Comparison of ENCODE assay signal across 16 mouse cellular contexts in genomic region chr8:113581704-113582103, GRCm38 (mm10). TPM values are rescaled to one million over a fixed set of nuclear protein-coding genes. Genes with fewer than 3 reads are reported as not detected.
A peak's percentile ranks its signal among the peaks of the same experiment; 100 is the strongest.
DNase-seq lines count a peak whose midpoint lies in the region; ATAC-seq and TF ChIP-seq lines count a peak whose summit lies in the region.
"Had no signal": no experiment of that assay in that cellular context is flagged by ENCODE, and none has a peak within 500 bp of the region (broad histone marks: within the 10 kb centered on the region; RNA-seq: fewer than 3 reads in every experiment).

No protein-coding gene starts in this region.

- H3K4me3 ChIP-seq in kidney, embryonic 14.5 days (ENCODE audit: low read length) = no peak overlapping the region
- no peak overlapping the region for H3K4me3 ChIP-seq in midbrain, embryonic 12.5 days
- H3K4me3 ChIP-seq in midbrain, embryonic 13.5 days (replicated peaks) = no peak overlapping the region
- H3K4me3 ChIP-seq in embryonic facial prominence, embryonic 11.5 days (ENCODE audit: low read depth, low read length) = no peak overlapping the region
- H3K4me3 ChIP-seq in limb, embryonic 14.5 days (replicated peaks; ENCODE audit: low read length) = no peak overlapping the region
- H3K4me3 ChIP-seq: heart, adult 2 months; neural tube, embryonic 12.5 days had no signal

- H3K36me3 ChIP-seq in kidney, embryonic 14.5 days (ENCODE audit: control insufficient read depth, insufficient read depth, low read length) = no peaks in the 10 kb centered on the region
- H3K36me3 ChIP-seq in midbrain, embryonic 12.5 days = no peaks in the 10 kb centered on the region
- H3K36me3 ChIP-seq in midbrain, embryonic 13.5 days = no peaks in the 10 kb centered on the region
- no peaks in the 10 kb centered on the region for H3K36me3 ChIP-seq in embryonic facial prominence, embryonic 11.5 days (replicated peaks; ENCODE audit: control insufficient read depth, insufficient read depth, low read depth, low read length)
- H3K36me3 ChIP-seq in limb, embryonic 14.5 days (ENCODE audit: control insufficient read depth, insufficient read depth, low read length) = no peaks in the 10 kb centered on the region
- H3K36me3 ChIP-seq: neural tube, embryonic 12.5 days had no signal

- no peaks in the 10 kb centered on the region for H3K27me3 ChIP-seq in kidney, embryonic 14.5 days (ENCODE audit: control insufficient read depth, insufficient read depth, low read length)
- peaks cover 10% of the 10 kb centered on the region; the same call in 1 of the 2 replicates for H3K27me3 ChIP-seq in midbrain, embryonic 12.5 days
- H3K27me3 ChIP-seq in midbrain, embryonic 13.5 days = no peaks in the 10 kb centered on the region
- no peaks in the 10 kb centered on the region for H3K27me3 ChIP-seq in embryonic facial prominence, embryonic 11.5 days (ENCODE audit: control insufficient read depth, insufficient read depth, low read length)
- no peaks in the 10 kb centered on the region for H3K27me3 ChIP-seq in limb, embryonic 14.5 days (ENCODE audit: control insufficient read depth, insufficient read depth, low read length)
- H3K27me3 ChIP-seq: CH12.LX; neural tube, embryonic 12.5 days had no signal

- no peaks in the 10 kb centered on the region for H3K9me3 ChIP-seq in kidney, embryonic 14.5 days (ENCODE audit: control insufficient read depth, low read length)
- no peaks in the 10 kb centered on the region for H3K9me3 ChIP-seq in midbrain, embryonic 12.5 days
- H3K9me3 ChIP-seq in midbrain, embryonic 13.5 days = no peaks in the 10 kb centered on the region
- no peaks in the 10 kb centered on the region for H3K9me3 ChIP-seq in embryonic facial prominence, embryonic 11.5 days (replicated peaks; ENCODE audit: control insufficient read depth, low read length)
- no peaks in the 10 kb centered on the region for H3K9me3 ChIP-seq in limb, embryonic 14.5 days (ENCODE audit: control insufficient read depth, low read length)
- H3K9me3 ChIP-seq: neural tube, embryonic 12.5 days had no signal

- H3K9ac ChIP-seq in kidney, embryonic 14.5 days (ENCODE audit: low read depth, low read length) = no peak overlapping the region
- no peak overlapping the region for H3K9ac ChIP-seq in midbrain, embryonic 12.5 days (replicated peaks)
- no peak overlapping the region for H3K9ac ChIP-seq in midbrain, embryonic 13.5 days (replicated peaks)
- H3K9ac ChIP-seq in embryonic facial prominence, embryonic 11.5 days (replicated peaks; ENCODE audit: low read length) = no peak overlapping the region
- no peak overlapping the region for H3K9ac ChIP-seq in limb, embryonic 14.5 days (ENCODE audit: low read depth, low read length, severe bottlenecking)
- H3K9ac ChIP-seq: neural tube, embryonic 12.5 days had no signal

- peak; percentile 56; the same call in 1 of the 2 replicates for ATAC-seq in kidney, embryonic 14.5 days (ENCODE audit: low FRiP score, low TSS enrichment)
- 0 out of 2 replicates have a peak, but pooled peaks have one; percentile 30 for ATAC-seq in midbrain, embryonic 12.5 days (ENCODE audit: low FRiP score, low read depth)
- ATAC-seq in midbrain, embryonic 13.5 days = no peak
- peak; percentile 63; the same call in 1 of the 2 replicates for ATAC-seq in embryonic facial prominence, embryonic 11.5 days (replicated peaks; ENCODE audit: insufficient number of reproducible peaks, low FRiP score, low TSS enrichment, low read depth)
- 0 out of 2 replicates have a peak, but pooled peaks have one; percentile 26 for ATAC-seq in limb, embryonic 14.5 days (ENCODE audit: low FRiP score, low read depth)

- no peak overlapping the region for H3K27ac ChIP-seq in kidney, embryonic 14.5 days (ENCODE audit: low read depth, low read length)
- no peak overlapping the region for H3K27ac ChIP-seq in midbrain, embryonic 12.5 days (replicated peaks)
- no peak overlapping the region for H3K27ac ChIP-seq in midbrain, embryonic 13.5 days
- H3K27ac ChIP-seq in embryonic facial prominence, embryonic 11.5 days (replicated peaks; ENCODE audit: low read depth, low read length) = no peak overlapping the region
- no peak overlapping the region for H3K27ac ChIP-seq in limb, embryonic 14.5 days (replicated peaks; ENCODE audit: low read depth, low read length)
- H3K27ac ChIP-seq: heart, adult 2 months; neural tube, embryonic 12.5 days had no signal

- TF ChIP-seq POLR2A in limb, embryonic 14.5 days (IDR thresholded peaks at IDR 0.05; ENCODE audit: borderline replicate concordance, extremely low read depth, insufficient read depth, insufficient read length) = no peak

- H3K4me2 ChIP-seq in kidney, embryonic 14.5 days (replicated peaks; ENCODE audit: low read depth, low read length) = no peak overlapping the region
- H3K4me2 ChIP-seq in midbrain, embryonic 12.5 days (replicated peaks) = no peak overlapping the region
- no peak overlapping the region for H3K4me2 ChIP-seq in midbrain, embryonic 13.5 days (replicated peaks)
- H3K4me2 ChIP-seq in embryonic facial prominence, embryonic 11.5 days (ENCODE audit: low read depth, low read length) = no peak overlapping the region
- H3K4me2 ChIP-seq in limb, embryonic 14.5 days (replicated peaks; ENCODE audit: low read depth, low read length, severe bottlenecking) = no peak overlapping the region
- H3K4me2 ChIP-seq: neural tube, embryonic 12.5 days had no signal

- 9% methylated on average over 12 of the region's 12 CpGs for WGBS in kidney, embryonic 14.5 days
- 33% methylated on average over 12 of the region's 12 CpGs for WGBS in midbrain, embryonic 12.5 days
- WGBS in midbrain, embryonic 13.5 days = 36% methylated on average over 12 of the region's 12 CpGs
- 11% methylated on average over 12 of the region's 12 CpGs for WGBS in embryonic facial prominence, embryonic 11.5 days
- 10% methylated on average over 12 of the region's 12 CpGs for WGBS in limb, embryonic 14.5 days

- H3K4me1 ChIP-seq in kidney, embryonic 14.5 days (ENCODE audit: control insufficient read depth, insufficient read depth, low read length) = peaks cover 12% of the 10 kb centered on the region; the same call in 1 of the 2 replicates
- H3K4me1 ChIP-seq in midbrain, embryonic 12.5 days = 0 out of 2 replicates have a peak, but pooled peaks cover 6% of the 10 kb centered on the region
- H3K4me1 ChIP-seq in midbrain, embryonic 13.5 days (replicated peaks) = peaks cover 13% of the 10 kb centered on the region
- H3K4me1 ChIP-seq in embryonic facial prominence, embryonic 11.5 days (ENCODE audit: control insufficient read depth, insufficient read depth, low read length) = no peaks in the 10 kb centered on the region
- H3K4me1 ChIP-seq in limb, embryonic 14.5 days (ENCODE audit: control insufficient read depth, insufficient read depth, low read length) = peaks cover 8% of the 10 kb centered on the region; the same call in 1 of the 2 replicates

- DNase-seq in kidney, postnatal 25 days = no peak
- DNase-seq in embryonic facial prominence, embryonic 11.5 days (ENCODE audit: low spot score) = peak; percentile 41
- DNase-seq in limb, embryonic 14.5 days (ENCODE audit: low spot score) = no peak
- no peak for DNase-seq in cerebellum, adult 9-10 months
- no peak for DNase-seq in left cerebral cortex, adult 8-10 months (ENCODE audit: low spot score in 2 of 2)
- DNase-seq: cerebellum, adult 8-10 months; heart, adult 2 months; kidney, postnatal 4 days; layer of hippocampus, postnatal 36 days; right cerebral cortex, adult 18-20 months; thymus, adult 18-20 months had no signal

RNA-seq across cellular contexts. Expression of gene Mon1b, which starts 53.7 kb away (rescaled TPM):
- 5.5 and 9.3 TPM in 2 replicates for polyA plus RNA-seq in kidney, embryonic 14.5 days (2014; fragmentation: Nextera tagmentation; extraction: Ambion mirVana)
- polyA plus RNA-seq in midbrain, embryonic 12.5 days (2016; fragmentation: Nextera tagmentation; extraction: Ambion mirVana) = 11.5 and 12.6 TPM in 2 replicates
- polyA plus RNA-seq in midbrain, embryonic 13.5 days (2015; fragmentation: Nextera tagmentation; extraction: Ambion mirVana) = 11.4 and 12.3 TPM in 2 replicates
- 8.0 and 8.3 TPM in 2 replicates for polyA plus RNA-seq in embryonic facial prominence, embryonic 11.5 days (2014; fragmentation: Nextera tagmentation; extraction: Ambion mirVana)
- polyA plus RNA-seq in limb, embryonic 14.5 days (2012; rRNA removed) = 5.4 and 6.2 TPM in 2 replicates
- polyA plus RNA-seq in limb, embryonic 14.5 days (2014; fragmentation: Nextera tagmentation; extraction: Ambion mirVana) = 6.4 and 7.8 TPM in 2 replicates
- total RNA-seq in left cerebral cortex, adult 8-10 months (2022) = 10 to 100 TPM; 22.0 to 26.2 (median 23.0) TPM
